Mouse (Mus musculus) myocyte (in vitro differentiated cells): ENCODE results near the gene Ddx55. TPM values are rescaled to one million over a fixed set of nuclear protein-coding genes. Genes with fewer than 3 reads are reported as not detected.
A peak's percentile ranks its signal among the peaks of the same experiment; 100 is the strongest.

Experiments used
- H3K27me3 ChIP-seq: one replicate; pipeline ENCODE4 v1.6.1; 2011; ENCODE audit not compliant: control insufficient read depth, insufficient read depth, insufficient read length
- H3K36me3 ChIP-seq: one replicate; pipeline ENCODE4 v1.6.1; 2011; ENCODE audit not compliant: control insufficient read depth, insufficient read depth
- H3K4me2 ChIP-seq: one replicate; pipeline ENCODE4 v1.6.1; 2011; ENCODE audit warnings: low read depth, control low read depth
- H3K4me3 ChIP-seq: one replicate; pipeline ENCODE4 v1.5.1; 2011; ENCODE audit warnings: mild to moderate bottlenecking, control low read depth, moderate library complexity
- H3K79me2 ChIP-seq: one replicate; pipeline ENCODE4 v1.6.1; 2011; ENCODE audit not compliant: control insufficient read depth, insufficient read depth
- H3ac ChIP-seq: one replicate; pipeline ENCODE4 v1.6.1; 2011; ENCODE audit not compliant: control insufficient read depth, insufficient read length
- CEBPB ChIP-seq: IDR thresholded peaks from 2 replicates; pipeline ENCODE4 v1.6.1; 2011; ENCODE audit warnings: mild to moderate bottlenecking, moderate library complexity; ENCODE audit not compliant: poor library complexity, insufficient read depth, severe bottlenecking
- E2F4 ChIP-seq: IDR thresholded peaks from one replicate; pipeline ENCODE4 v1.6.1; 2011; ENCODE audit warnings: mild to moderate bottlenecking, control low read depth, moderate library complexity; ENCODE audit not compliant: insufficient read depth
- MAX ChIP-seq: IDR thresholded peaks from one replicate; pipeline ENCODE4 v1.6.1; 2011; ENCODE audit warnings: low read depth, mild to moderate bottlenecking, control low read depth
- MYOD1 ChIP-seq, 3 experiments: IDR thresholded peaks; one replicate each; pipeline ENCODE4 v1.6.1; 2011; ENCODE audit warnings: control low read depth in 2 of 3, low read depth in 2 of 3, mild to moderate bottlenecking in 2 of 3, moderate library complexity in 1 of 3; ENCODE audit not compliant: insufficient read length in 2 of 3, control insufficient read depth in 1 of 3
- MYOG ChIP-seq, 3 experiments: IDR thresholded peaks; one replicate each; pipeline ENCODE4 v1.6.1; 2011; ENCODE audit warnings: control low read depth in 2 of 3, low read depth in 2 of 3, mild to moderate bottlenecking in 2 of 3; ENCODE audit not compliant: insufficient read length in 2 of 3, control insufficient read depth in 1 of 3, insufficient read depth in 1 of 3
- POLR2A ChIP-seq: IDR thresholded peaks from one replicate; pipeline ENCODE4 v1.6.1; 2011; ENCODE audit warnings: low read depth, mild to moderate bottlenecking, control low read depth, moderate library complexity; ENCODE audit not compliant: insufficient read length
- POLR2AphosphoS2 ChIP-seq: IDR thresholded peaks from one replicate; pipeline ENCODE4 v1.6.1; 2011; ENCODE audit warnings: low read depth, control low read depth; ENCODE audit not compliant: insufficient read length
- REST ChIP-seq: IDR thresholded peaks from one replicate; pipeline ENCODE4 v1.6.1; 2011; ENCODE audit warnings: mild to moderate bottlenecking, control low read depth, moderate library complexity; ENCODE audit not compliant: insufficient read depth, insufficient read length
- SRF ChIP-seq: IDR thresholded peaks from one replicate; pipeline ENCODE4 v1.6.1; 2011; ENCODE audit warnings: low read depth; ENCODE audit not compliant: control insufficient read depth, insufficient read length
- TCF12 ChIP-seq: IDR thresholded peaks from one replicate; pipeline ENCODE4 v1.6.1; 2011; ENCODE audit warnings: mild to moderate bottlenecking, control low read depth; ENCODE audit not compliant: poor library complexity, insufficient read depth, severe bottlenecking
- TCF3 ChIP-seq: IDR thresholded peaks from one replicate; pipeline ENCODE4 v1.6.1; 2011; ENCODE audit warnings: low read depth, control low read depth; ENCODE audit not compliant: insufficient read length
- USF1 ChIP-seq: IDR thresholded peaks from one replicate; pipeline ENCODE4 v1.6.1; 2011; ENCODE audit warnings: low read depth, mild to moderate bottlenecking, control low read depth, moderate library complexity
- polyA plus RNA-seq: library from polyadenylated mRNA; unstranded; fragments of >200 nt; fragmentation: generic; extraction: Trizol; gene quantifications from one replicate; pipeline ENCODE4 v1.2.1, GENCODE M21; 2012; ENCODE audit warnings: missing spikeins

Ddx55 gene
- polyA plus RNA-seq, 1 experiment, result 5.3 TPM

DNA sequence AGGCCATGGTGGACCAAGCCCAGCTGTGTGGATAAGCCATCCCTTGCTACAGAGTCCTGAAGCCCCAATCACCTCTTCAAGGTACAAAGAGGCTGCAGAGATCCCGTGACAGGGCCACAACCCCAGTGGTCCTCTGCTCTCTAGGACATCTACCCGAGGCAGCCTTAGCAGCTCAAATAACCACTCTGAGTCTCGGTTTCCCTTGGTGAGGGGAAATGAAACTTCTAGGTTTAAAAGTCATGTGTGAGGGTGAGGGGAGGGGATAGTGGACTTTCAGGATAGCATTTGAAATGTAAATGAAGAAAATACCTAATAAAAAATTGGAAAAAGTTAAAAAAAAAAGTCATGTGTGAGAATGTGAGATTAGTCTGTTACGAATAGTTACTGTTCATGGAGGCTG, 31.1 kb upstream of the Ddx55 start:
- H3K4me2 ChIP-seq, result no peak overlapping the region
- TF ChIP-seq MYOD1 (IDR thresholded peaks at IDR 0.05; ENCODE audit: control insufficient read depth in 1 of 3, insufficient read length in 2 of 3, low read depth in 2 of 3) (no peak), MYOG (IDR thresholded peaks at IDR 0.05; ENCODE audit: control insufficient read depth in 1 of 3, insufficient read depth in 1 of 3, insufficient read length in 2 of 3, low read depth in 2 of 3) (no peak)
- no peak overlapping the region for H3ac ChIP-seq
- H3K79me2 ChIP-seq, result no peaks in the 10 kb centered on the region
- H3K27me3 ChIP-seq, result no peaks in the 10 kb centered on the region
- H3K36me3 ChIP-seq, result no peaks in the 10 kb centered on the region
- no peak overlapping the region for H3K4me3 ChIP-seq

DNA sequence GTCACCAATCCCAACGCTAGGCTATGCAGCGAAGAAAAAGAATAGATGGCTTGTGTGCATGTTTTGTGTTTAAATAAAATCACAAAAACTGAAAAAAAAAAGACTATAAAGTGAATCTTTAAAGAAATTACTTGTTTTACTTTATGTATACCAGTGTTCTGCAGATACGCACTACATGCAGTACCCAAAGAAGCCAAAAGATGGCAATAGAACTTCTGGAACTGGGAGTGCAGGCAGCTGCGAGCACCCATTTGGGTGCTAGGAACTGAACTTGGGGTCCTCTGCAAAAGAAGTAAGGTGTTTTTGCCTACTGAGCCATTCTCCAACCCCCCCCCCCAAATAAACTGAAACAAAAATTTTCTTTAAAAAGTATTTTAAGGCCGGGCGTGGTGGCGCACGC, 29.6 kb upstream of the Ddx55 start:
- H3K36me3 ChIP-seq, result no peaks in the 10 kb centered on the region
- no peak overlapping the region for H3K4me3 ChIP-seq
- no peaks in the 10 kb centered on the region for H3K79me2 ChIP-seq
- no peak overlapping the region for H3ac ChIP-seq
- TF ChIP-seq POLR2AphosphoS2, result no peak
- TF ChIP-seq USF1, result no peak
- H3K27me3 ChIP-seq, result no peaks in the 10 kb centered on the region
- no peak overlapping the region for H3K4me2 ChIP-seq

DNA sequence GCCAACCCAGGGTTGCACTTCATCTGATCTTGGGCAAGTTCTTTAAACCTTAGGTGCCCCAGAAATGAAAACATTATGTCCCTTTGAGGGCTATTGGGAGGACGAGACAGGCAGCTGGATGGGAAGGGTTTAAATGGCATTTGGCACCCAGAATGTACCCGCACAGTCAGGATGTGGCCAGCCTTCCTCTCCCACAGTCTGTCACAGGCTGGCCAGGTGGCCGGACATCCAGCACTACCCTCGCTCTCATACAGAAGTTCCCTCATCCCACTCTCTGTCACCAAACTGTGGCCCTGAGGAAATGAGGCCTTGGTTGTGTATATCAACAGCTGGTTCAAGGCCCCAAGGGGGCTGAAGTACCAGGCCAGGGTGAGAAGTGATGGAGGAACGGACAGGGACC, 27.7 kb upstream of the Ddx55 start:
- TF ChIP-seq SRF, result no peak
- TF ChIP-seq MYOD1 (IDR thresholded peaks at IDR 0.05; ENCODE audit: control insufficient read depth in 1 of 3, insufficient read length in 2 of 3, low read depth in 2 of 3), result peak in 1 of 3 experiments; percentile 63
- no peak for TF ChIP-seq TCF3
- TF ChIP-seq MAX, result no peak
- no peaks in the 10 kb centered on the region for H3K36me3 ChIP-seq
- H3K27me3 ChIP-seq, result no peaks in the 10 kb centered on the region
- no peak overlapping the region for H3K4me2 ChIP-seq
- H3K4me3 ChIP-seq, result no peak overlapping the region
- no peak overlapping the region for H3ac ChIP-seq
- H3K79me2 ChIP-seq, result peaks cover 2% of the 10 kb centered on the region

DNA sequence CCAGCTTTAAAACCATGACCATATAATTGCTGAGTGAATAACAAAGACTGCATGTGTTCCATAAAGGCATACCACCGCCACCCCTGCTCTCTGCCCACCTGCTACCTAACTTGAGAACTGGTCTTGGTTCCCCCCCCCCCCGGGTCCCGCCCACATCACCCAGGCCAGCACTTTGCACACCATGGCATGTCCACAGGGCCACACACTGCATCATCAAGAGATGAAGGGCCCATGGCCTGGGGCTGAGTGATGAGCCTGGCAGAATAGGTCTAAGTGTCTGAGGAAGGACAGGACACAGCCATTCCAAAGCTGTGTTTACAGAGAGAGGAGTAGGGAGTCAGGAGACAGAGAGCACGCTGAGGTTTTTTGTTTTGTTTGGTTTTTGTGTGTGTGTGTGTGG, 24.3 kb upstream of the Ddx55 start:
- TF ChIP-seq E2F4 (no peak), MYOD1 (IDR thresholded peaks at IDR 0.05; ENCODE audit: control insufficient read depth in 1 of 3, insufficient read length in 2 of 3, low read depth in 2 of 3) (no peak), SRF (no peak), CEBPB (no peak), MAX (no peak), TCF3 (no peak), POLR2AphosphoS2 (no peak), MYOG (IDR thresholded peaks at IDR 0.05; ENCODE audit: control insufficient read depth in 1 of 3, insufficient read depth in 1 of 3, insufficient read length in 2 of 3, low read depth in 2 of 3) (no peak), TCF12 (no peak), REST (no peak), POLR2A (no peak), USF1 (no peak)
- Histone ChIP-seq H3ac (no peak overlapping the region), H3K4me2 (peak overlapping the region; percentile 85), H3K79me2 (peaks cover 8% of the 10 kb centered on the region), H3K27me3 (no peaks in the 10 kb centered on the region), H3K36me3 (no peaks in the 10 kb centered on the region), H3K4me3 (peak overlapping the region; percentile 73)

DNA sequence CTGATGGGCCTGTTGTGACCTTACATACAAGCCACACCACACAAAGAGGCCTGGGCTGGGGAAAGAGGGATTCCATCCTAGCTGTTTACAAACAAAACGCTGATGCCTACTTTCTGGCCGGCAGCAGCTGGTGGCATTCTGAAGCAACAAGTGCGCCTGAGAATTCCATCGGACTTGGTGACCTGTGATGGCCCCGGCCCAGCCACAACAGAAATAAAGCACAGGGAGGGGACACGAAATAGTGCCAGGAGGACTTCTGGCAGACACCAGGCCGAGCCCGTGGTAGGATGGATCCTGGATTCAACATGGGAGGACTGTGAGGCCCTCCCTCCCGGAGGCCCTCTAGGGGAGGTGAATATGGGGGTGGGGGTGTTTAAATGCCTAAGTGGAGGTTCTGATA, 23.9 kb upstream of the Ddx55 start:
- no peak overlapping the region for H3ac ChIP-seq
- H3K79me2 ChIP-seq, result peaks cover 8% of the 10 kb centered on the region
- H3K4me2 ChIP-seq, result peak overlapping the region; percentile 85
- peak overlapping the region; percentile 73 for H3K4me3 ChIP-seq
- TF ChIP-seq POLR2A, result no peak
- TF ChIP-seq MYOD1 (IDR thresholded peaks at IDR 0.05; ENCODE audit: control insufficient read depth in 1 of 3, insufficient read length in 2 of 3, low read depth in 2 of 3), result peak in 1 of 3 experiments; percentile 16
- TF ChIP-seq MYOG (IDR thresholded peaks at IDR 0.05; ENCODE audit: control insufficient read depth in 1 of 3, insufficient read depth in 1 of 3, insufficient read length in 2 of 3, low read depth in 2 of 3), result peak in 1 of 3 experiments; percentile 48
- H3K36me3 ChIP-seq, result no peaks in the 10 kb centered on the region
- H3K27me3 ChIP-seq, result no peaks in the 10 kb centered on the region

DNA sequence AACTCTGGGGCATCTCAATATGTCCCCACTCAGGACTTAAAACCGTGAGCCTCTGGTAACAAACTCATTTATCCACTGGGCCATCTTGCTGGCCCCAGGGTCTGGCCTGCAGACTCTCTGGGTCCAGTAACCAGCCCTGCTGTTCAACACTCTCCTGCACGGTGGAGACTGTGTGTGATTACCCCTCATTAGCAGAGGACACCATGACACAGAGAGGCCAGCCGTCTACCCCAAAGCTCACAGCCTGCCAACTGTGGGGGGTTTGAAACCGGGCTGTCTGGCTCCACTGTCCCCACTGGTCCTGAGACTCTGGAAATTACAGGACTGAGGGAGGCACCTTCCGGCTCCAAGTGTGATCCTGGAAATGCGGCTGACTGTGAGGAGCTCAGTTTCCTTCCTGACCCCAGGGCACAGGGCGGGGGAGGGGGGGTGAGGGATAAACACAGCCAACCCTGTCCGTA, 23.4 kb upstream of the Ddx55 start:
- no peak for TF ChIP-seq REST
- no peak for TF ChIP-seq TCF12
- no peak for TF ChIP-seq POLR2A
- no peak for TF ChIP-seq MYOG (IDR thresholded peaks at IDR 0.05; ENCODE audit: control insufficient read depth in 1 of 3, insufficient read depth in 1 of 3, insufficient read length in 2 of 3, low read depth in 2 of 3)
- TF ChIP-seq SRF, result no peak
- TF ChIP-seq MAX, result no peak
- TF ChIP-seq CEBPB, result no peak
- Histone ChIP-seq H3ac (no peak overlapping the region), H3K27me3 (no peaks in the 10 kb centered on the region), H3K4me3 (peak overlapping the region; percentile 73), H3K79me2 (peaks cover 8% of the 10 kb centered on the region), H3K4me2 (peak overlapping the region; percentile 85), H3K36me3 (no peaks in the 10 kb centered on the region)
